Mouse (Mus musculus) erythroblast, embryonic 14.5 days (primary cell): ENCODE data around the gene Gad2.

Source experiments
- GATA1 ChIP-seq: IDR thresholded peaks from 2 replicates; pipeline ENCODE4 v1.6.1; 2012; ENCODE audit warnings: low read length, inconsistent platforms, mixed read lengths
- TAL1 ChIP-seq: IDR thresholded peaks from 3 replicates; pipeline ENCODE4 v1.6.1; 2012; ENCODE audit warnings: low read length, inconsistent platforms, mixed read lengths

DNA sequence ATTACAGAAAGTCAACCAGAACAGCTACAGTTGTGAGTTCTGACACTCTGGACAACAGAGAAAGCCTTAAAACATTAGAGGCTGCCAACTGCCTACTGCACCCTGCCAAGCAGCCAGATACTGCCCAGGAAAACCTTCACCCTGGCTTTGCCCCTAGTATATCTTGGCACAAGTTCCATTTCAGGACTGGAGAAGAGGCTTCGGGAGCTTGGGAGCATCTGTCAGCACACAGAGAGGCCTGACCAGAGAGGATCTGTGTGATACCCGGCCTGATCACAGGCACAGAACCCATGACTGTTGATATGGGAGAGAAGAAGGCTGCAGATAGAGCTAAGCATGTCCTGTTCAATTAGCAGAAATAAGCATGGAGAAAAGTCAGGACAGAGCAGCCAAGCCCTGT lies 48.4 kb downstream of the Gad2 start:
- no peak for TF ChIP-seq GATA1
- TF ChIP-seq TAL1 = no peak
